Mouse (Mus musculus) kidney, adult 8-10 months (tissue): ENCODE measurements around the gene Klhl3.

ENCODE experiments used
- DNase-seq, 2 experiments: peaks; one replicate each; pipeline ENCODE4 v3.0.0; 2022

Gene Klhl3

DNA sequence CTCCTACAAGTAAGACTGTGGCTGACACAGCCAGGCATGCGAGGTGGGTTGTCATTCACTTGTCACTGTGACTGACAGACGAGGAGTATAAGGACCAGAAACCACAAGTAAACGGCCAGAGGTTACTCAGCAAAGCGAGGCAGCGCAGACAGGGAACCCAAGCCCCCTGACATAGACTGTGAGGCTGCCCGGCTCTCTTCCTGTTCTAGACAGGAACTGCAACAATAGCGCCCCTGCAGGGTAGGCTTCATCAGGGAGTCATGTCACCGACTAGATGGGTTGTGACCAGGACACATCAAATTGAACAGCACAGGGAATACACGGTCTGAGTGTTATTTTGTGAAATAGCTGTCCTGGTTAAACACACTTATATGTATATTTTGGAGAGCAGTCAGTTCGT lies 93.0 kb downstream of the Klhl3 start:
- DNase-seq, result no peak

DNA sequence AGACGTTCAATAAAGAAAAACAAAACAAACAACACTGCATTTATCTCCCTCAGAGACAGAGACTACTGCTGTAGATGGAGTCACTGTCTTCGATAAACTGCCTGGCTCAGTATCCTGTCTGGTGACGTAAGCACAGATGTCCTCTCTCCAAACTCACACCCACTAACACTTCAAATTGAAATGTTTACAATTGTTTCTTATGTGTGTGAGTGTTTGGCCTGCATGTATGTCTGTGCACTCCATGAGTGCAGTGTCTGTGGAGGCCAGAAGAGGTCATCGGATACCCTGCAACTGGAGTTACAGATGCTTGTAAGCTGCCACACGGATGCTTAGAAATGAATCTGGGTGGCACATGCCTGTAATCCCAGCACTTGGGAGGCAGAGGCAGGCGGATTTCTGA lies 96.1 kb downstream of the Klhl3 start:
- no peak for DNase-seq

DNA sequence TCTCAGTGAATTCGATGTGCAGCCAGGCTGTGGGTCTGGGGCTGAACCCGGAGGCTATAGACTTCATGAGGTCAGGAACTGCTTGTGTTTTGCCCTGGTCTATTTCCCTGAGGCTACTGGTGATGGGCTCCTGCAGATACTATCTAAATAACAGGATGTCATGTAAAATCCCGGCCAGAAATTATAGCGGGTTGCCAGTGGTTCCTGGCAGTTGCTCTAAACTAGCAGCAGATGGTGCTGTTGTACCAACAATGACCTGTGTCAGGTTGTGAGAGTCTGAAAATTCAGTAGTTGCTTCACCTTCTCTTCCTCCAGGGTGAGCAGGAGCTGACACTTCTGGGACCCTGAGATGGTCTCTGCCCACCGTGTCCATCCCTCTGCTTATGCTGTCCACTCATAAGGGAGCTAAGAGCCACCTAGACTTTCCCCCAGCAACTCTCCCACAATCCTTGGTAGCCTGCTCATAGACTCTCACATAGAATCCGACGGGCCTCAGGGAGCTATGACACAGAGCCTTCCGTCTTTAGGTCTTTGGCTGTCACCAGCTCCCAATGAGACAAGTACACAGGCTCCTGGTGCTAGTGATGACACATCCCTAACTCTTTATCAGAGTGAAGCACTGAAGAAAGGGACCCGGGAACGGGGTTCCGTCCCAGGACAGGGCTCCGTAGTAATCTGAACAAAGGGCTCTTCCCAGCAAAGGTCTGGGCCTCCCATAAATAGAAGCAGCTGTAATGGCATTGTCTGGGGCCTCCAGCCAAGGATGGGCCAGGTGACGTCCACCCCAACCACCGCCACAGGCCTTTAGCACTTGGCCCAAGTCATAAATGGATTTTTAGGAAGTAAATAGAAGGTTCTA lies 101.1 kb downstream of the Klhl3 start:
- peak; percentile 48 to 56 for DNase-seq

DNA sequence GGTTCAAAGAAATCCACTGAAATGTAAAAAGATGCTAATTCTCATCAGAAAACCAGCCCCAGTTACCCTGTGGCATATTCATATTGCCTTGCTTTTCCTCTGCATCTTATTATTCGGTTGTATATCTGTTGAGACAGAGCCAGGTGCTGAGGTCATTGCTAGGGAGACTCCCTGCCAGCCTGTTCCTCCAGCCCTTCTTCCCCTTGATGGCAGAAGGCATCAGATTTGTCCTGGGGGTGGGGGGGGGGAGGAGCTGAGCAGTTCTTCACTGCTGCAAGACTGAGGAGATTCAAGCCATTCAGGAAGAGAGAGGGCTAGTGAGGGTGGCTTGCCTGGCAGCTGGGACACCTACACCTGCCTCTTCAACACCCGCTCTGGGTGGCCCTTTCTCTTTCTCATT lies 101.9 kb downstream of the Klhl3 start:
- DNase-seq, result no peak

DNA sequence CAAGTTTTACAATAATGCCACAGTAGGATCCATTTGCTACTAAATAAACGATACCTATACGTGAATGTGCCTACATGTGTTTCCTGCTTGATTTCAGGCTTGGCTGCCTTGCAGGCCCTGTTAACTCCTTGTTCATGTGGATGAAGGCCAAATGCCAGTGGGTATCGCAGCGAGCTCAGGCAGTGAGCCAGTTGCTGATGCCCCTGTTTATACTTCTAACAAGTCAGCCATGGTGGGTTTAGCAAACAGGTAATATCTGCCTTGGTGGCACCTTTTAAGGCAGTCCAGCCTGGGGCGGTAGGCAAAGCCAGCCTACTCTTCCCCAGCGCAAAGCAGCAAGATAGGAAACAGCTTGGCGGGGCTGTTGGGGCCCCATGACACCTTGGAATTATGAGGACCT lies 103.0 kb downstream of the Klhl3 start:
- no peak for DNase-seq

DNA sequence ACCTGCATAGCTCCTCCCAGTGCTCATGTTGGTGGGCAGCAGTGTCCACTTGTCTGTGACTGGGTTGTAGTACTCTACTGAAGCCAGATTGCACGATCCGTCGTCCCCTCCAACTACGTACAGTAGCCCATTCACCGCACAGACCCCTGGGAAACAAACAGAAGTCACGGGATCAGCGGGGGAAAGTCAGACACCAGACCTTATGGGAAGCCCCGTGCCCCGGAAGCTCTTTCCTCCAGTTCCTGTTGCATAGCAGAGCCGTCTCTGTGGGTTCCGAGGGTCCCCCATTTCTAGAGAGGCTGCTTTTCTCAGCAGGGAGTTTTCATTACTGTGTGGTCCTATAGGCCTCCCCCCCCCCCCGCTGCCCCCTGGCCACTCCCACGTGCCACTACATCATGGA lies 104.1 kb downstream of the Klhl3 start:
- no peak for DNase-seq

DNA sequence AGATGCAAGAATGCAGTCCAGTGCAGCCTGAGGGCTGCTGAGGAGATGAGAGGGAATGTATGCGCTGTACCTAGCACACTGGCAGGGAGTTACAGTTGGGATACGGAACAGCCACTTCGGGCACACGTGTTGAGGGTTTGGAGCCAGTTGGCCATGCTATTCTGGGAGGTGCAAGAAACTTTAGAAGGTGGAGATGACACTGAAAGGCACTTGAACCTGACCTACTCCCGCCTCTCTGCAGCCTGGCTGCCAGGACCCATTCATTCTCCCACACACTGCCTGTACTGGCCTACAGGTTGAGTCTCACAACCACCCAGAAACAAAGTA lies 105.4 kb downstream of the Klhl3 start:
- DNase-seq, result no peak

DNA sequence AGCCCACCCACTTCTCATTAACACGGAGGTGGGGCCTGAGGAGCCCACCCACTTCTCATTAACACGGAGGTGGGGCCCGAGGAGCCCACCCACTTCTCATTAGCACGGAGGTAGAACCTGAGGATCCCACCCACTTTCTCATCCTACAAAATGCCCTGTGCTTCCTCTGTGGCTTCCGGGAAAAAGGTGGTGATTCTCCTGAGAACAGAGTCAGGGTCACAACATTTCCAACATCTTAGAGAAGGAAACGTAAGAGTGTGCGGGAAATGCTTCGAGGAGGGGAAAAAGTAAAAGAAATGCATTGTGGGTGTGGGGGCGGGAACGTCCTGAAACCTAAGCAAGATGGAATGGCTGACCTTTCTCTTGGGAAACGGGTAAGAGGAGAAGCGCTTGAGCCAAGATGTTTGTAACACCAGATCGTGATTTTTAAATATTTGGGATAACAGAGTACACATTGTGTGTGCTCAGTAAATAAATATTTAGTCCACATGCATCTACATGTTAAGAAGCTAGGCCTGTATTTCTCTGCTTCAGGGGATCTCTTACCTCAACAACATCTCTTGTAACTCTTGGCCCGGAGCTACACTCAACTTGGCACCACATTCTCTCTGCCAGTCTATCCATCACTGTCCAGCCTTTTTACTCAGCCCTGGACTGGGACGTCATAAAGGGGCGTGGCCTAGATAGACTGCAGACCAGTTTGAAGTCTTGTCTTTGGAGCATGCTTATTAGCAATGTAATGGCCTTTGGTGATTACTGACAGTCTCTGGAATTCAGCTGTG lies 105.9 kb downstream of the Klhl3 start:
- DNase-seq, result peak in 1 of 2 experiments; percentile 19

DNA sequence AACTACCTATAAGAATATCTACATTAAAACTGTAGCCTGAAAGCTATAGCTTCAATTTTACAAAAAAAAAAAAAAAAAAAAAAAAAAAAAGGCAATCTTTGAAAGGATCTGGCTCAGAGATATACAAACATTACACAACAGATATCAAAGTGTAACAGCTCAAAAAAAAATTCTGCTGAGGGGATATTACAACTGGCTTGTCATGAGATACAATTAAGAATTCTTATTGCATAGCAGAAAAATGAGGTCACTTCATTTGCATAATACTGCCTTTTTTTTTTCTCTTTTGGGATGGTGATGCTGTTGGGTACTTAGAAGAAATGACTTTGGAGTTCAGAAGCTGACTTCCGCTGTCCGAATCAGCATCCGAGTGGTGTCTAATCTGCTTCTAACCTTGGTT lies 111.6 kb downstream of the Klhl3 start:
- DNase-seq, result no peak

DNA sequence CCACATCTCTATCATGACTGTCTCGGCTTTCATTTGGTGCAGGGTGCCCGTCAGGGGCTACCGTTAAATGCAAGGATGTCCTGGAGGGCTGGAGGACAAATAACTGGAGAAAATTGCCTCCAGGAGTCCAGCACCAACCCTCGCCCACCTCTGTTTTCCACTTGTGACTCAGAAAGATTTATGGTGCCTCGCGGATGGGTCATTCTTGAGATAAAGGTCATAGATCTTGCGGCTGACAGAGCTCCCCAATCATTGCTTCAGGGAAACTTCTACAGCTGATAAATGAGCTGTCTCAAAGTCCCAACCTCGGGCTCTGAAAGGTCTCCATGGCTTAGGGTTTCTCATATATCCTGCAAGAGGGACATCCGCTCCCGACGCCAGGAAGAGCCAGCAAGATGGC lies 116.9 kb downstream of the Klhl3 start:
- no peak for DNase-seq

DNA sequence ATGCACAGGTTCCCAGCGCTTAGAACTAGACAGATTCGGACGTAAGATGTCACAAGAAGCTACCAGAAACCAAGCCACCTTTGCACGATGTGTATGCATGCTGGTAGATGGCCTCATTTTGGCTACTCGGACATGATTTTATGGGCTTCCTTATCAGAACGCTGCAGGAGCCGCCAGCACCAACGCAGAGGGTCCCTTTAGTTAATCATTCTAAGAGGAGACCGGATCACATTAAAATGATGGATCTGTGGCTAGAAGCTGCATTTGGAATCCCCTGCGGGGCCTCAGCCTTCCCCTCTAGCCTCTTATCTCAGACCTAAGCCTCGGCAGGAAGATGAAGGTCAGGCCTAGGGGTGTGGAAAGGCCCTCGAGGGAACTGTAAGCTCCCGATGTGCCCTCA lies 117.5 kb downstream of the Klhl3 start:
- no peak for DNase-seq

DNA sequence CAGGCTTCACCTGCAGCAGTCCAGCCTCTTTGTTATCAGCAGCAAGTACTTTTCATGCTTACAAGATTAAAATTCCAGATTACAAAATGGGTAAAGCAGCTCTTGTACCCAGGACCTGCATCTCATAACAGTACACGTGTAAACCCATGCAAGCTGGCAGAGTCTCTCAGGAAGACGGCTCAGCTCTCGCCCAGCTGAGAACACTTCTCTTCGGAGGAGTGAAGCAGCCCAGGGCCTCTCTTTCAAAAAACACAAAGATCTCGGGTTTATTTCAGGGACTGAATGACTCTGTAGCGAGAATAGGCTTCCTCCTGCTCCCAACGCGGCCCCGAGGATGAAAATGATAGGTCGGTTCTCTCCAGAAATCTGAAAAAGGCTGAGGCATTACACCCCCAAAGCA lies 128.8 kb downstream of the Klhl3 start:
- DNase-seq, result no peak

DNA sequence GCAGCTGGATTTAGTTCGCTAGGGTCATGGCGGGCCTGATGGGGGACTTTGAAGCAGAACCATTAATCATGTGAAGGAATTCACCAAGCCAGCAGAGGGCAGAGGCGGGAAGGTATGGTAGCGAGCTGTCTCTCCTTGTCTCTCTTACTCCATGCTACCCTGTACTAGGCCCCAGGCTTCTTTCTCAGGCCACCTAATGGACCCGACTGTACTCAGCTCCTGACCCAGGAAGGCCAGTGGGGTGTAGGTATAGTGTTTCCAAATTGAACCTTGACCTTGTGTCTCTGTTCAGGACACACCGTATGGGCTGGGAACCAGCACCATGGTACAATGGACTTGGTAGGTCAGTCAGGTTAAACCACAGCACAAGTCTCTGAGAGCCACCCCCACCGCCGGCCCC lies 129.2 kb downstream of the Klhl3 start:
- no peak for DNase-seq

DNA sequence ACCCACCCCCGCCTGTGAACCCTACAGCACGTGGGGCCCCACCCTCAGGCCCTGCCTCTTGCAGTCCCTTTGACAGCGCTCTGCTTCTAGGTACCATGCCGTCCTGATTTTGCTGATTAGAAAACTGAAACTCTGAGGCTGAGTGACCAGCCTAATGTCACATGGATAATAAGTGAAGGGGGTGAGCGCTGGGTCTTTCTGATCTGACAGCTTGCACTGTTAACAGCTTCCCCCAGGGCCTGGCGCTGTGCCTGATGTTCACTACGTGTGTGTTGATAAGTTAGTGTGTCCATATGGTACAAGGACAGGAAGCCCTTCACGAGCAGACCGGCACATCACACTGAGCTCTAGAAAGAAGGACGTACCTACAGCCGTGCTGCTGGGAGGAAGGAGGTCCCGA lies 130.1 kb downstream of the Klhl3 start:
- no peak for DNase-seq

DNA sequence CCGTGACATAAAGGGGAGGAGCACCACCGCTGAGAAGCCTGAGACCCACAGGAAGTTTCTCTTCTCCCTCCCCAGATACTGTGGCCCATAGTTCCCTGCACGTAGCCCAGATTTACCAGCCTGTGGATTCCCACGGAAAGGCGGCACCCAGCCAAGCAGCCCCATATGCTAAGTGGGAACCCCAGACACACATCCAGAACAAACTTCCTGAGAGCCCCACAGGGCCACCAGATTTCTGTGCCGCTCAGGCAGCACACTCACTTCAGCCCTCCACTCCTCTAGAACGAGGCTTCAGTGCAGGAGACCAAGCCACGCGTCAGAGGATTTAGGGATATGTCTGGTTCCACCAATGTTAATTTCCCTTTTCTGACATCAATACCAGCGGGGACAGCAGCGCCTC lies 130.5 kb downstream of the Klhl3 start:
- DNase-seq, result no peak

DNA sequence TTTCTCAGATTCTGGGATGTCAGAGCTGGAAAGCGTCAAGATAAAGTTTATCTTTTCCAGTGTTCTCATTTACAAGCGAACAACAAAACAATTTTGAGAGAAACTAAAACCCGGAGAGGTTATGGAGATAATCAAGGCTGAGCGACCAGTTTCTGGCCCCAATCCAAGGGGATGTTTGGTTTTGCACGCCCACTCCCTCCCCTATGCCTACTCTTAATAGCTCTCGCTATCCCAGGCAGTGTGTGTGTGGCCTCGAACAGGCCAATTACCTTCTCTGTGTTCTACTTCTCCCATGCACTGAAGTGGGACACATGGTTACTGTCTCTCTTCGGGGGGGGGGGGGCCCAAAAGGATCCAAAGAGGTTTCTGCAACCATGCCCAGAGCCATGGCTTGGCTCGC lies 132.7 kb downstream of the Klhl3 start:
- no peak for DNase-seq

DNA sequence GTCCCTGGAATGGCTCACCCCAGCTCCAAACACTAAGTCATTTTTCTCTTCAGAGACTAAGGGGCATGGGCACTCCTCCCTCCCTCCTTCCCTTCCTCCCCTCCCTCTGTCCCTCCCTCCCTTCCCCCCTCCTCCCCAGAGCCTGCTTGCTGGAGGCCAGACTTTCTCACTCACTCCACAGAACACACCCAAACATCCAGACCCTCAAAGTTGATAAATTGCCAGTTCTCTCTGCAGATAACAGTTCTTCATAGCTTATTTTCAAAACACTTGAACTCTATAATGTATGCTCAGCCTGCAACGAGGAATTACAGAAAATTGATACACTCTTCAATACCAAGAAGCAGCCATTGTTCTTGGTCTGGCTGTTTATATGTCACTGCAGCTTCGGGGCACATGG lies 133.3 kb downstream of the Klhl3 start:
- no peak for DNase-seq

DNA sequence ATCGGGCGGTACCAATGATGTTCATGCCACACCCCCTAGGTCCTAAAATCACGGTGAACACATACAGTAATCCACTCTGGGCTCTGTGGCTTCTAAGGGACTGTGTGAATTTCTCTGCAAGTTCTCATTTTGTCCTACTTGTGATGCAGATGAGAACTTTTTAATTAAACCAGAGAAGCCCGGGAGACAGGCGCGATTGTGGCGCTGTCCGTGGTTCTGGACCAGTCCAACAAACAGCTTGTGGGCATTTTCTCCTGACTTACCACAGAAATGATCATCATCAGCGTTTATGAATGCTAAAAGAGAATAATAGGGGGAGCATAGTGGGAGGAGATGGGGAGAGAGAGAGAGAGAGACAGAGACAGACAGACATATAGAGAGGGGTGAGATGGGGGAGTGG lies 134.5 kb downstream of the Klhl3 start:
- no peak for DNase-seq

DNA sequence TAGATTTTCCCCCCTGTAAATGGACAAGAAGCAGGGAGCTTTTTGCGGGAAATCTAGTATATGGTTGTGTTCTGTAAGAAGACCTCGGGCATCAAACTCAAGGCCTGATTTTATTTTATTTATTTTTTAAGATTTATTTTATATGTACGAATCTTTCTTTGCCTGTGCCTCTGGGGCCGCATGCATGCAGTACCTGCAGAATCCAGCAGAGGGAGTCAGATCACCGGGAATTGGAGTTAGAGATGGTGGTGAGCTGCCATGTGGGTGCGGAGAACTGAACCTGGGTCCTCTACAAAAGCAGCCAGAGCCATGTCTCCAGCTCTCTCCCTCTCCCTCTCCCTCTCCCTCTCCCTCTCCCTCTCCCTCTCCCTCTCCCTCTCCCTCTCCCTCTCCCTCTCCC lies 135.7 kb downstream of the Klhl3 start:
- no peak for DNase-seq

DNA sequence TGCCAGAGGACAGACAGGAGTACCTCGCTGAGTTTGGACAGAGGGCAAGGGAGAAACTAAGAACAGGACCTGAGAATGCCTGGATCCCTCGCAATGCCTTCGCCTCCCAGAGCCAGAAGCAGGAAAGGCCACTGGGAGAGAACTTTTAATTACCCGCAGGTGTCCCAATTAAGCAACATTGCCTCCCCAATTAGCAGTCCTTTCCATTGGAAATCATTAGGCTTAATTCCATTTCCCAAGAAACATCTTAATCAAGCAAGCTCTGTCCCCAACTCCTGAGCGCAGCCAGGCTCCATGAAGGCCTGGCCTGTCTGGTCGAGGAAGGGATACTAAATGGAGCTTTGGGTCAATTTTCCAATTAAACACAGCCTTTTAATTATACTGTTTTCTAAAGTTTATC lies 147.7 kb downstream of the Klhl3 start:
- no peak for DNase-seq

DNA sequence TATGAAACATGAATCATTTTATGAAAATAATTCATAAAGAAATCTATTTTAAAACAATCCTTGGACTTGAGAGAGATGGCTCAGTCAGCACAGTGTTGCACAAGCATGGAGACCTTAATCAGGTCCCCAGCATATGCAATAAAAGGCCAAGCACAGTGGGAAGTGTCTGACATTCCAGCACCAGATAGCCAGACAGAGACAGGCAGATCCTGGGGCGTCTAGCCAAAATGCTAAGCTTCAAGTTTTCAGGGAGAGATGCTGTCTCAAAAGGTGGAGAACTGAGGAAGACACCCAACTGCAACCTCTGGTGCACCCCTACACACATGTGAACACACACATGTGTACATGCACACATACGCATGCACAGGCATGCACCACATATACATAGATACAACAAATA lies 153.1 kb downstream of the Klhl3 start:
- no peak for DNase-seq

DNA sequence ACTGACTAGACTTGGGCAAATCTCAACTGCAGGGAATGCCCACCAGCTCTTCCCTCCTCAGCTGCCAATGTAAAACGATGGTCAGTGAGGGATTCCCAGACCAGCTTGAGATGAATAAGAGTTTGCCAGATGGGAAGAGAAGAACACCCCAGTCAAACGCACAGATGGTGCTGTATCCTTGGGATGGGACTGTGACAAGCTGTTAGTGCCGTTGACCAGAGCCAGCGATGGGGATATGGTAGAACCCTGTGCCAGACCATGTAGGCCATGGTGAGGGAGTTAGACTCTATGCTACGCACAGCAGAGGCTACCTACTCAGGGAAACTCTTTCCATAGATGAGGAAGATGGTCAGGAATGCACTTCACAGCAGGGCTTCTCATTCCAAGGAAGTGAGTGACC lies 153.6 kb downstream of the Klhl3 start:
- DNase-seq, result no peak
